Mouse (Mus musculus) CD4-positive, CD25-positive, alpha-beta regulatory T cell, adult 4 months (primary cell): ENCODE data around the gene Sec62. TPM values are rescaled to one million over a fixed set of nuclear protein-coding genes. Genes with fewer than 3 reads are reported as not detected.
"Not testable (repeated sequence)": the region's sequence is repeated elsewhere in the genome, so short reads cannot be mapped to it uniquely, and the experiment has no call there.

Source experiments
- ATAC-seq: one replicate; pipeline ENCODE4 v1.8.0; 2017
- polyA plus RNA-seq, 2 experiments: library from polyadenylated mRNA; unstranded; fragments of 100-300 nt; shearing (Covaris generic); gene quantifications; one replicate each; pipeline ENCODE4 v1.2.1; 2017

Sec62 gene
- polyA plus RNA-seq, 2 experiments from 2014 or later, result 51.5 to 103 TPM

- ATAC-seq, result no peak
Observed at GRCm38 (mm10) chr3:30831848-30832606, 39.4 kb downstream of the Sec62 start.

GRCm38 (mm10) chr3:30833254-30833653, 40.6 kb downstream of the Sec62 start:
- no peak for ATAC-seq

- no peak for ATAC-seq
Observed at GRCm38 (mm10) chr3:30845755-30846154, 53.1 kb downstream of the Sec62 start.

GRCm38 (mm10) chr3:30847413-30847812, 54.7 kb downstream of the Sec62 start:
- no peak for ATAC-seq

- ATAC-seq, result no peak
Observed at GRCm38 (mm10) chr3:30851422-30851821, 58.7 kb downstream of the Sec62 start.

GRCm38 (mm10) chr3:30853596-30853995, 60.9 kb downstream of the Sec62 start:
- ATAC-seq, result no peak

GRCm38 (mm10) chr3:30855604-30856458, 63.2 kb downstream of the Sec62 start, which contains the start of gene Gpr160:
Gene Gpr160, plus strand, starts transcription at chr3:30855950.
- peak; percentile 85 for ATAC-seq

- ATAC-seq, result not testable (repeated sequence)
Observed at GRCm38 (mm10) chr3:30859599-30859998, 66.9 kb downstream of the Sec62 start.

GRCm38 (mm10) chr3:30860705-30861104, 68.0 kb downstream of the Sec62 start:
- no peak for ATAC-seq

- no peak for ATAC-seq
Observed at GRCm38 (mm10) chr3:30863712-30864435, 71.2 kb downstream of the Sec62 start.

- ATAC-seq, result no peak
Observed at GRCm38 (mm10) chr3:30864640-30865039, 72.0 kb downstream of the Sec62 start.

GRCm38 (mm10) chr3:30868176-30868575, 75.5 kb downstream of the Sec62 start:
- ATAC-seq, result no peak

GRCm38 (mm10) chr3:30868625-30869024, 76.0 kb downstream of the Sec62 start:
- peak; percentile 63 for ATAC-seq

- ATAC-seq, result no peak
Observed at GRCm38 (mm10) chr3:30869995-30870394, 77.3 kb downstream of the Sec62 start.

Other genes starting within 250 kb of the Sec62 start
- under 1 TPM in 1 of 2 experiments, not detected in 1; 0.39 TPM for gene Mecom, start 244.9 kb upstream of the Sec62 start, polyA plus RNA-seq
- gene Actrt3, start 192.9 kb upstream of the Sec62 start, polyA plus RNA-seq, result under 1 TPM; 0.22 to 0.42 TPM
- gene Mynn, start 190.8 kb upstream of the Sec62 start, polyA plus RNA-seq, result 10 to 100 TPM; 38.6 to 40.9 TPM
- gene Lrriq4, start 148.4 kb upstream of the Sec62 start, polyA plus RNA-seq, result not detected
- gene Lrrc34, start 145.0 kb upstream of the Sec62 start, polyA plus RNA-seq, result under 1 TPM in 1 of 2 experiments, not detected in 1; 0.16 TPM
- under 1 TPM in 1 of 2 experiments, not detected in 1; 0.27 TPM for gene Lrrc31, start 93.0 kb upstream of the Sec62 start, polyA plus RNA-seq
- gene Samd7, start 46.6 kb upstream of the Sec62 start, polyA plus RNA-seq, result not detected
- 1 to 10 TPM; 4.1 to 5.2 TPM for gene Gpr160, start 63.1 kb downstream of the Sec62 start, polyA plus RNA-seq
- 10 to 100 TPM; 50.6 to 58.6 TPM for gene Phc3, start 176.5 kb downstream of the Sec62 start, polyA plus RNA-seq
- 1 to 10 TPM; 1.4 to 2.8 TPM for gene Prkci, start 202.9 kb downstream of the Sec62 start, polyA plus RNA-seq